Mouse (Mus musculus) limb, embryonic 12.5 days (tissue): ENCODE measurements around the gene Igf2bp2. TPM values are rescaled to one million over a fixed set of nuclear protein-coding genes. Genes with fewer than 3 reads are reported as not detected.

Experiments
- ATAC-seq: fragments of 200-750 bp; cut with Nextera tagmentation; 2 replicates; pipeline ENCODE4 v1.8.0; 2017; ENCODE audit warnings: low read depth, moderate TSS enrichment; ENCODE audit not compliant: insufficient number of reproducible peaks, insufficient read depth, low FRiP score, low TSS enrichment
- H3K27ac ChIP-seq: fragments of 300-500 bp; sonication (generic); 2 replicates; pipeline ENCODE4 v1.5.1; 2016; ENCODE audit warnings: mild to moderate bottlenecking, moderate library complexity
- H3K27me3 ChIP-seq: fragments of 300-500 bp; sonication (generic); 2 replicates; pipeline ENCODE4 v1.6.1; 2016; ENCODE audit warnings: mild to moderate bottlenecking, moderate library complexity
- H3K36me3 ChIP-seq: fragments of 300-500 bp; sonication (generic); 2 replicates; pipeline ENCODE4 v1.6.1; 2016; ENCODE audit warnings: mild to moderate bottlenecking, moderate library complexity
- H3K4me1 ChIP-seq: fragments of 300-500 bp; sonication (generic); replicated peaks from 2 replicates; pipeline ENCODE4 v1.6.1; 2016
- H3K4me2 ChIP-seq: fragments of 300-500 bp; sonication (generic); 2 replicates; pipeline ENCODE4 v1.6.1; 2016; ENCODE audit warnings: mild to moderate bottlenecking, moderate library complexity
- H3K4me3 ChIP-seq: fragments of 300-500 bp; sonication (generic); replicated peaks from 2 replicates; pipeline ENCODE4 v1.5.1; 2016; ENCODE audit warnings: mild to moderate bottlenecking
- H3K9ac ChIP-seq: fragments of 300-500 bp; sonication (generic); replicated peaks from 2 replicates; pipeline ENCODE4 v1.6.1; 2016; ENCODE audit warnings: mild to moderate bottlenecking, moderate library complexity
- H3K9me3 ChIP-seq: fragments of 300-500 bp; sonication (generic); 2 replicates; pipeline ENCODE4 v1.6.1; 2016; ENCODE audit warnings: mild to moderate bottlenecking, moderate library complexity
- WGBS: fragments of 180-500 bp; shearing (Covaris S2); methylation state at CpG from one replicate; pipeline ENCODE4 v1.1.7; 2016; 5-methylcytosine and 5-hydroxymethylcytosine counted together
- polyA plus RNA-seq: library from polyadenylated mRNA; unstranded; fragments of >200 nt; fragmentation: Nextera tagmentation; extraction: Ambion mirVana; gene quantifications from 2 replicates; pipeline ENCODE4 v1.2.1, GENCODE M21; 2016

The Igf2bp2 gene
- polyA plus RNA-seq, 1 experiment from 2014 or later: 144 TPM

GRCm38 (mm10) chr16:22100067-22100466, 63.0 kb downstream of the Igf2bp2 start:
- Histone ChIP-seq H3K4me3 (no peak overlapping the region), H3K36me3 (peaks cover 22% of the 10 kb centered on the region), H3K27ac (no peak overlapping the region), H3K4me1 (no peaks in the 10 kb centered on the region), H3K9me3 (no peaks in the 10 kb centered on the region), H3K9ac (no peak overlapping the region), H3K4me2 (no peak overlapping the region), H3K27me3 (no peaks in the 10 kb centered on the region)
- 94% methylated on average over 2 of the region's 2 CpGs for WGBS
- no peak for ATAC-seq

- 58% methylated on average over 7 of the region's 7 CpGs for WGBS
- Histone ChIP-seq H3K9ac (no peak overlapping the region), H3K4me3 (no peak overlapping the region)
Observed at GRCm38 (mm10) chr16:22097659-22098058, 65.4 kb downstream of the Igf2bp2 start.

GRCm38 (mm10) chr16:22095751-22096150, 67.3 kb downstream of the Igf2bp2 start:
- Histone ChIP-seq H3K27me3 (no peaks in the 10 kb centered on the region), H3K4me1 (no peaks in the 10 kb centered on the region), H3K27ac (no peak overlapping the region), H3K9ac (no peak overlapping the region), H3K36me3 (peaks cover 22% of the 10 kb centered on the region), H3K4me3 (no peak overlapping the region), H3K9me3 (no peaks in the 10 kb centered on the region), H3K4me2 (no peak overlapping the region)
- 96% methylated on average over 1 of the region's 1 CpGs for WGBS
- ATAC-seq: no peak

More at GRCm38 (mm10) chr16:22097659-22098058, 65.4 kb downstream of the Igf2bp2 start:
- Histone ChIP-seq H3K4me1 (no peaks in the 10 kb centered on the region), H3K36me3 (peaks cover 32% of the 10 kb centered on the region), H3K9me3 (no peaks in the 10 kb centered on the region), H3K27me3 (no peaks in the 10 kb centered on the region), H3K27ac (0 out of 2 replicates have a peak overlapping the region, but pooled peaks have one; percentile 32), H3K4me2 (no peak overlapping the region)
- no peak for ATAC-seq

- ATAC-seq: no peak
- no peak overlapping the region for H3K4me2 ChIP-seq
- H3K27ac ChIP-seq: no peak overlapping the region
- H3K9ac ChIP-seq: no peak overlapping the region
- H3K27me3 ChIP-seq: no peaks in the 10 kb centered on the region
- H3K36me3 ChIP-seq: peaks cover 34% of the 10 kb centered on the region
- no peaks in the 10 kb centered on the region for H3K9me3 ChIP-seq
- no peak overlapping the region for H3K4me3 ChIP-seq
- WGBS: 80% methylated on average over 3 of the region's 3 CpGs
- H3K4me1 ChIP-seq: no peaks in the 10 kb centered on the region
Observed at GRCm38 (mm10) chr16:22091255-22091783, 71.8 kb downstream of the Igf2bp2 start.

GRCm38 (mm10) chr16:22085411-22085810, 77.7 kb downstream of the Igf2bp2 start:
- no peak overlapping the region for H3K4me3 ChIP-seq
- H3K4me2 ChIP-seq: no peak overlapping the region
- H3K27ac ChIP-seq: no peak overlapping the region
- no peak for ATAC-seq
- H3K36me3 ChIP-seq: peaks cover 70% of the 10 kb centered on the region
- H3K9me3 ChIP-seq: no peaks in the 10 kb centered on the region
- H3K9ac ChIP-seq: no peak overlapping the region
- 91% methylated on average over 4 of the region's 4 CpGs for WGBS
- H3K4me1 ChIP-seq: no peaks in the 10 kb centered on the region
- no peaks in the 10 kb centered on the region for H3K27me3 ChIP-seq

- ATAC-seq: no peak
- WGBS: 82% methylated on average over 12 of the region's 12 CpGs
Observed at GRCm38 (mm10) chr16:22080125-22080710, 82.9 kb downstream of the Igf2bp2 start.

GRCm38 (mm10) chr16:22076620-22076941, 86.5 kb downstream of the Igf2bp2 start:
- Histone ChIP-seq H3K9me3 (no peaks in the 10 kb centered on the region), H3K36me3 (peaks cover 98% of the 10 kb centered on the region), H3K27ac (no peak overlapping the region), H3K4me1 (no peaks in the 10 kb centered on the region), H3K27me3 (no peaks in the 10 kb centered on the region), H3K4me2 (no peak overlapping the region), H3K4me3 (no peak overlapping the region), H3K9ac (no peak overlapping the region)
- no peak for ATAC-seq
- WGBS: 64% methylated on average over 4 of the region's 4 CpGs

More at GRCm38 (mm10) chr16:22080125-22080710, 82.9 kb downstream of the Igf2bp2 start:
- no peak overlapping the region for H3K4me2 ChIP-seq
- H3K27me3 ChIP-seq: no peaks in the 10 kb centered on the region
- H3K9me3 ChIP-seq: no peaks in the 10 kb centered on the region
- H3K4me1 ChIP-seq: no peaks in the 10 kb centered on the region
- H3K36me3 ChIP-seq: peaks cover 90% of the 10 kb centered on the region
- 0 out of 2 replicates have a peak overlapping the region, but pooled peaks have one; percentile 1 for H3K27ac ChIP-seq
- H3K9ac ChIP-seq: no peak overlapping the region
- H3K4me3 ChIP-seq: no peak overlapping the region

- Histone ChIP-seq H3K36me3 (peaks cover 98% of the 10 kb centered on the region), H3K4me3 (no peak overlapping the region), H3K9ac (no peak overlapping the region), H3K27me3 (no peaks in the 10 kb centered on the region), H3K9me3 (no peaks in the 10 kb centered on the region), H3K27ac (no peak overlapping the region), H3K4me1 (no peaks in the 10 kb centered on the region), H3K4me2 (no peak overlapping the region)
- no peak for ATAC-seq
- 38% methylated on average over 5 of the region's 5 CpGs for WGBS
Observed at GRCm38 (mm10) chr16:22075829-22076619, 87.1 kb downstream of the Igf2bp2 start.

- Histone ChIP-seq H3K4me2 (no peak overlapping the region), H3K9ac (no peak overlapping the region), H3K27ac (no peak overlapping the region), H3K4me1 (no peaks in the 10 kb centered on the region), H3K9me3 (no peaks in the 10 kb centered on the region), H3K36me3 (peaks cover 98% of the 10 kb centered on the region), H3K27me3 (no peaks in the 10 kb centered on the region), H3K4me3 (no peak overlapping the region)
- 75% methylated on average over 6 of the region's 6 CpGs for WGBS
- ATAC-seq: no peak
Observed at GRCm38 (mm10) chr16:22075067-22075466, 88.0 kb downstream of the Igf2bp2 start.

GRCm38 (mm10) chr16:22071361-22071760, 91.7 kb downstream of the Igf2bp2 start:
- Histone ChIP-seq H3K36me3 (peaks cover 98% of the 10 kb centered on the region), H3K27me3 (no peaks in the 10 kb centered on the region), H3K9ac (no peak overlapping the region), H3K4me1 (no peaks in the 10 kb centered on the region), H3K27ac (0 out of 2 replicates have a peak overlapping the region, but pooled peaks have one; percentile 4), H3K4me2 (no peak overlapping the region), H3K4me3 (no peak overlapping the region), H3K9me3 (no peaks in the 10 kb centered on the region)
- no peak for ATAC-seq
- WGBS: 78% methylated on average over 7 of the region's 7 CpGs

- H3K36me3 ChIP-seq: peaks cover 100% of the 10 kb centered on the region
- H3K4me3 ChIP-seq: no peak overlapping the region
- H3K4me2 ChIP-seq: no peak overlapping the region
- no peak overlapping the region for H3K9ac ChIP-seq
- H3K27me3 ChIP-seq: no peaks in the 10 kb centered on the region
- no peak for ATAC-seq
- 94% methylated on average over 8 of the region's 8 CpGs for WGBS
- H3K27ac ChIP-seq: no peak overlapping the region
- H3K4me1 ChIP-seq: no peaks in the 10 kb centered on the region
- H3K9me3 ChIP-seq: no peaks in the 10 kb centered on the region
Observed at GRCm38 (mm10) chr16:22067406-22067805, 95.7 kb downstream of the Igf2bp2 start.
